Mouse (Mus musculus) T-helper 1 cell (primary cell): ENCODE results near the gene Scd1.
"Not testable (repeated sequence)": the region's sequence is repeated elsewhere in the genome, so short reads cannot be mapped to it uniquely, and the experiment has no call there.

Experiments used
- in situ Hi-C: fragments of 300-600 bp; cut with MboI, MseI; formaldehyde crosslinking; loops from one replicate; pipeline ENCODE4 v1.15.1; 2025; ENCODE audit warnings: high pct_unique_total_duplicates

Gene Scd1

DNA sequence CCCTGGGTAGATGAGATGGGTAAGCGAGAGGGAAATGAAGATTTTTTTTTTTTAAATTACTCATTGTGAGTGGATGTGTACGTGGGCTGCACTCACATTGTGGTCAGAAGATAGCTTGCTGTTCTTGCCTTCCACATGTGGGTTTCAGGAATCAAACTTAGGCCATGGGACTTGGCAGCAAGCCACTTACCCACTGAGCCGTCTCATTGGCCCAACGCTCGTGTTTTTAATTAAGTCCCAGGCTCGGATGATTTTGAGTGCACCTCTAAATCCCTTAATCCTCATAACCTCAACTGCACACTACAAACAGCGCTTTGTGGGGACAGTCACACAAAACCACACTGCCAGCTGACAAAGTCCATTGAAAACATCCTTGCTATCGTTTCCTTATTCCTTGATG lies 38.3 kb downstream of the Scd1 start:
- in situ Hi-C loops = no loop called here

GRCm38 (mm10) chr19:44367076-44367475 lies 40.6 kb downstream of the Scd1 start:
- in situ Hi-C loops = not testable (repeated sequence)

GRCm38 (mm10) chr19:44365733-44366132 lies 41.9 kb downstream of the Scd1 start:
- in situ Hi-C loops = no loop called here

DNA sequence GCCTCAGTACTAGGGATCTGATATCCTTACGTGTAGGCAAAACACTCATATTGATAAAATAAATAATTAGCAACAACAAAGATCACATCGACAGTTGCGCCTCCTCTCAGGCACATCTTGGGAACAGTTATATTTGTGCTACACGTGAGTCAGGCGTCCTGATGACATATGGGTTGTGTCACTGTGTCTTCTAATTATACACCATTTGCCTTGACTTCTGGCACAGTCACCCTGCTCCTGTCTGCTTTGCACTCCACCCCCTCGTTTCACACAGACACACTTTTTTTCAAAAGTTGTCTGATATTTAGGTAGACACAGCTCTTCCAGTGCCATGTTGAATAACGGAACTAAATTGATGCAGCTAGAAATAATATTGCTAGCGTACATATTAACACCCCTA lies 43.6 kb downstream of the Scd1 start:
- in situ Hi-C loops = no loop called here

DNA sequence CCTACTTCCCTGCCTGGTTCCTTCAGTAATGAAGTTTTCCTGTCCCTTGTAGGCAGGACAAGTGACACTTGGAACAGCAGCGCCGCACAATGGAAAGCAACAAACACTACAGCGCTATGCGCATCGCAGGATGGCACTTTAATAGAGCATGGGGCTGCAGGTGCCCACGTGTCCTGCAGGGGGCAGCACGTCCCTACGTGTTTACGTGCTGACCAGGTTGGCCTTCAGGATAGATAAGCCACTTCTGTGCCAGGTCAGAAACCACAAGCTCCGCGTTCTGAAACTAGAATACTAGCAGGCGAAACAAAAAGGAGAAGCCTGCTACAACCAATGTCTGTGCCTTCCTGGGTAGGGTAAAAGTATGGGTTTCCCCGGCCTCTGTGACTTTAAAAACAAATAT lies 44.1 kb downstream of the Scd1 start:
- in situ Hi-C loops = no loop called here

- in situ Hi-C loops = no loop called here
These were observed 49.0 kb downstream of the Scd1 start for GRCm38 (mm10) chr19:44358700-44359099.

DNA sequence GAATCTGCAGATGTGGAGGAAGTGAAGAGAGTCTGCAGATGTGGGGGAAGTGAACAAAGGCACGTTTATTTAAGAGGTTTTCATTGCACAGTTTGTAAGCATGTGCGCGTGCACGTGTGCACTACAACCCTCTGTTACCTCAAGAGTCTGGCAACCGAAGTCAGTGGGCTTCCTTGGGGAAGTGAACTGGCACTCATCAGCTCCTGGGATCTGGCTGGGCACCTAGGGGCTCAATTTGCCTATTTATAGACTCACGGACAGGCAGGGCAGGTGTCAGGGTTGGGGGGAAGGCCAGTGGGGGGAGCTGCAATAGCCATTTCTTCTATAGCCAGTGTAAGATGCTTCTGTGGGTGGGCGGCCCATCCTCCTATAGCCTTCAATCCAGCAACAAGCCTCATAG lies 55.9 kb downstream of the Scd1 start:
- in situ Hi-C loops = no loop called here

DNA sequence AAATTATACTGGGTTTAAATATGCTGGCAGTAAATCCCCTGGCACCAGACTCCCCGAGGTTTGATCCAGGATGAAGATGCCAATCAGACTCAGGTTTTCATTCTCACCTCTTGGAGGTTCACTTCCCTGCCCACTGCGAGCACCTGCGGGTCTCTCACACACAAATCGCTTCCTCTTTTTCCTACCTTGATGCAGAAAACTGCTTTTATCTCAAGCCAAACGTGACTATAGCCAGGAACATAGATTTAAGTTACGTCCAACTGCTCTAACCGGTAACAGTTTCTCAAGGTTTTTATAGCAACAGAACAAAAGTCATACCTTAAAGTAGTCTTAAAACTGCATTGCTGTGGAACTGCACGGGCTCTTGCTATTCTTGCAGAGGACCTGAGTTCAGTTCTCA lies 58.0 kb downstream of the Scd1 start:
- in situ Hi-C loops = no loop called here
